Mouse (Mus musculus) lung, postnatal 10 days (tissue): ENCODE results near the gene 9530003J23Rik.
"Not testable (repeated sequence)": the region's sequence is repeated elsewhere in the genome, so short reads cannot be mapped to it uniquely, and the experiment has no call there.

Source experiments
- DNase-seq: peaks from one replicate; pipeline ENCODE4 v3.0.0; 2021

The 9530003J23Rik gene

DNA sequence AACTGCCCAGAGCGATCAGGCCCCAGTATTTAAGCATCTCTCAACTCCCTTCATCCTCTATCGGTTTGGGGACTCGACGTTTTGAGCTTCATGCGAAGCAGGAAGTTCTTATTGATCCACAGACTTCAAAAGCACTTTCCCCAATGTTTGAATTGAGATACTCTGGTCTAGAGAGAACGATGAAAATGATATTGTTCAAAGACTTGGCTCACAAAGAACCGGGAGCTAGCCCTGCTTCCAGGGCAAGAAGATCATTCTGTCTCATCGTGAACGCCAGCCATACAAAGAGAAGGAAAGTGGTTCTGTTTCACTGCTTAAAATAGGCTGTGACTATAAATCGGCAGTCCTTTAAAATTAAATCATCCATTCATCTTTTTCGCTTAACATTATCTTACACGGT, at the start of gene 9530003J23Rik:
9530003J23Rik (minus strand) TSS at position 101 of the 400 bp plus-strand sequence.
- DNase-seq: no peak

DNA sequence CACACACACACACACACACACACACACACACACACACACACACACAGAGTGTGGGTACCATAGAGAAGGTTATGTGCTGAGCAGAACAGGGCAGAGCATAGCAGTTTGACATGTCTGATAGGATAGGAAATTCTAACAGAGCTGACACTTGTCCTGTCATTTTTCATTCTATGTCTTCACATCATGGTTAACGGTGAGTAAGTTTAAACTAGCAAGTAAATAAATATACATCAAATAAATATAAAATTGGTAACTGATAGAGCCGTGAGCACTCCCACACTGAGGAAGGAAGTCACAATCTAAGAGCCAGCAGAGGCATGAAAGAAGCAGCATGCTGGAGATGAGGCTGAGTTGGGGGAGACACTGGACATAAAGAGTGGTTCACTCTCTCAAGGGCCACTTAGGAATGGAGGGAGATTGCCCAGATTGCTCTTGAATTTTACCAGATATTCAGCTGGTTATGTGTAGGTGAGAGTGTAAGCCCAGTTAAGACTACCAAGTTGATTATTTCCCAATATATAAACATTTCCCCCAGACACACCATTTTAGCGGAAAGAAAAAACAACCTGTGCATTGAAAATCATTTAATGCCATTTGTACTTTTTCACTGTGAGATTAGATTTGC, 48.8 kb upstream of the 9530003J23Rik start:
- DNase-seq: no peak

DNA sequence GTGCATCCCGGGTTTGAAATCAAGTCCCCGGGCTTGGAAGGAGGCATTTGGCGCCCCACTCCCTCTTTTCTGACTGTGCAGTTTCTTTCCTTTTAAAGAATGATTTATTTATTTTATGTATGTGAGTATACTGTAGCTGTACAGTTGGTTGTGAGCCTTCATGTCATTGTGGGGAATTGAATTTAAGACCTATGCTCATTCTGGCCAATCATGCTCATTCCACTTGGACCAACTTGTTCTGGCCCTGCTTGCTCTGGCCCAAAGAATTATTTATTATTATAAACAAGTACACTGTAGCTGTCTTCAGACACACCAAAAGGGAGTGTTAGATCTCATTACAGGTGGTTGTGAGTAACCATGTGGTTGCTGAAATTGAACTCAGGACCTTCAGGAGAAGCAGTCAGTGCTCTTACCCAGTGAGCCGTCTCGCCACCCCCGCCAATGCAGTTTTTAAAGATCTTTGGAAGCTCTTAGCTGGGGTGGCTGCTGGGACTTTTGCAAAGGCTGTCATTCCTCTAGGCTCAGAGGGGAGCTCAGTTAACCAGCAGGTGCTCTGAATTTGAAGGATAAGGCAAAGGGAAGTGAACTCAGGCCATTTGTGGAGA, 48.0 kb upstream of the 9530003J23Rik start:
- DNase-seq: no peak

DNA sequence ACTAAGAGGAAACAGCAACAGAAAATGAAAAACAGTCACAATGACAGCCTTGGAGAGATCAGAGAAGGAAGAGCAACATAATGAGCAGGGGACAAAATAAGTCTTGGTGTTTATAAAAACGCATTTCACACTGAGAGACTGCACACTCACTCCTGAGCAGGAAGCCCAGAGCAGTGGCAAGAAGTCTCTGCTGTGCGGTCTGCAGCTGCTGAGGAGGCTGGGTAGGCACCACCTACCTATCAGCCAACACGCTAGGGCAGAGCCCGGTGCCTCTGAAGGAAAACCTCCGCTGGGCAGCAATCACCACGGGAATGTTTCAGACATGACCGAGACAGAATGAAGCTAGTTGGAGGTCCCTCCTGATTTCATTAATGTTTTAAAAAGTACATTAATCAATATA, 47.1 kb upstream of the 9530003J23Rik start:
- not testable (repeated sequence) for DNase-seq

DNA sequence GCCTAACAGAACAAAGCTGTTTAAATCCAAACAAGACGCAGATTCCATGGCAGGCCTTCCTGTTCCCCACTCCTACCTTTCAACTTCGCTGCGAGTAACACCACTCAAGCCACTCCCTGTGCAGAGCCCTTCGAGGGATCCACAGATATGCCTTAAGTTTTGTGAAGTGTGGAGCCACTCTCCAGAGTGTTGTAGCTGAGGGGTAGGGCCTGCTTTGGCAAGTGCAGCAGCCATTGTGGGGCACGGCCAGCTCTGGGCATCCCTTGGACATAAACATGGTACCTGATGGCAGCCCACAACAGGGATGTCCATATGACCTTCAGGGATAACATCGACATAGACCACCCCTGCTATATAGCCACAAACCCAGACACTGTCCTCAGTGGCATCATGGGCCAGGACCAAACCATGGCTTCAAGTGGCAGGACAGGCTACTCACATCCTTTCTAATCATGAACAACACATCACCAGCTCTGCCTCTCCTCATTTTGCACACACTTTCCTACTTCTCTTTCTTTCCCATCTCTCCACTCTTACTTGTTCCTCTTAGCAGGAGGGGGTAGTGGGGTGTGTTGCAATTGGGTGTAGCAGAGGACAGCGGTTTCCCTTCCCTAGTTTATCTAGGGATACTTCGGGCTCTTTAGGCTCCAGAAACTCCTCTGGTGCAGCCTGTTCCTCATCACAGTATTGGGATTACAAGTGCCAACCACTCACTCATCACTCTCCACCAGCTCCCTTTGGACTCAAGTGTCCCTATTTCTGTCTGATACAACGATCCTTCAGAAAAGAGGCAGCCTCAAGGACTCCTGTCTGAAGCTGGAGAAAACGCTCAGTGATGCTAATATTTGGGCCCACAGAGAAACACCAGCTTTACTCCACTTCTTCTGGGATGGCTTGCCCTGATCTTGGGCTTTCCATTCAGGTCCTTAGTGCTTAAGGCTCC, 46.3 kb upstream of the 9530003J23Rik start:
- DNase-seq: no peak

DNA sequence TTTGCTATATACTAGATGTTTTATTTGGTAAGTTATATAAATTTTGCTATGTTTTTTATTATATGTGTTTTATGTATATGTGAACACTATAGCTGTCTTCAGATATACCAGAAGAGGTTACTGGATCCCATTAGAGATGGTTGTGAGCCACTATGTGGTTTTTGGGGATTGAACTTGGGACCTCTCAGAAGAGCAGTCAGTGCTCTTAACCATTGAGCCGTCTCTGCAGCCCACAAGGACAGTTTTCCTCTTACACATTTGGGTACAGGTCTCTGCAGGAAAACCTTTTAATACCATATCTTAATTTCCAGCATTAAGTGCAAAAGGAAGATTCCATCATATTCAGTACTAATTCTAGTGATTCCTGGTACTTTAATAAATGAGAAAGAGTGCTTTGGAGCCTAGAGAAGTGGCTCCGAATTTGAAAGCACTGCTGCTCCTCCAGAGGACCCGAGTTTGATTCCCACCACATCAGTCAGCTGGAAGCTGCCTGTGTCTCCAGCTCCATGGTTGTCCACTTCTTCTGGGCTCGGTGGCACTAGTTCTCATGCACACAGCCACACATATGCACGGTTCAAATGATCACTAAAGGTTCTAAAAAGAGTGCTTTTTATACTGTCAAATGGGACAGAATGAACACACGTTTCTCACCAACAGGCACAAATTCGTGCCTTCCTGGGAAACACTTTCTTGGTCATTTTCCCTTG, 45.5 kb upstream of the 9530003J23Rik start:
- DNase-seq: no peak

DNA sequence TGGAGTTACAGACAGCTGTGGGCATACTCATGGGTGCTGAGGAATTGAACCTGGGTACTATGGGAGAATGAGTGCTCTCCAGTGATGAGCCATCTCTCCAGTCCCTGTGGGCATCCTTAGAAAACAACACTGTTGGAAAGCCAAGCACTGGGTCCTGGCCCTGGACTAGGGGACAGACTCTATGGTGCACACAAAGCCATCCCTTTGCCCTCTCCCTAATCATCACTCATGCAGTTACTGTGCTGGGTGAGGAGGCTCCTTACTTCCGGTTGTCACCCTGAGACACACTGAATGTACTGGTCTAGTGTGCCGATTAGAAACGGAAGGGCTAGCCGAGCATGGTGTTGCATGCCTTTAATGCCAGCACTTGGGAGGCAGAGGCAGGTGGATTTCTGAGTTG, 44.7 kb upstream of the 9530003J23Rik start:
- not testable (repeated sequence) for DNase-seq

DNA sequence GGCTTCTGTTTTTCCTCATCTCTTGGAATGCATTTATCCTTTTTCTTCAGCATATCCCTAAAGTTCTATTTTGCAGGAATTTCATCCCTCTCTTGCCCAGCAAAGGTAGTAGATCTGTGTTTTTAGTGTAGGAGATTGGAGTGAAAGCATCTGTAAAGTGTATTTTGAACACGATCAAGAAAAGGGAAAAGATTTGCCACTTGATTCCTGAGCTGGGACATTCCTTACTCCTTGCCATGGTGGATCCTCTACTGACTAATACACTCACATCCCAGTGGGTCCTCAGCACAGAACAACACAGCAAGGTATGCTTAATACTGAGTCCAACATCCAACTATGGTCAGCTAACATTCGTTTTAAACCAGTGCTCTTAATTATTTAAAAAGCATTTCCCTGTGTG, 44.0 kb upstream of the 9530003J23Rik start:
- DNase-seq: no peak

DNA sequence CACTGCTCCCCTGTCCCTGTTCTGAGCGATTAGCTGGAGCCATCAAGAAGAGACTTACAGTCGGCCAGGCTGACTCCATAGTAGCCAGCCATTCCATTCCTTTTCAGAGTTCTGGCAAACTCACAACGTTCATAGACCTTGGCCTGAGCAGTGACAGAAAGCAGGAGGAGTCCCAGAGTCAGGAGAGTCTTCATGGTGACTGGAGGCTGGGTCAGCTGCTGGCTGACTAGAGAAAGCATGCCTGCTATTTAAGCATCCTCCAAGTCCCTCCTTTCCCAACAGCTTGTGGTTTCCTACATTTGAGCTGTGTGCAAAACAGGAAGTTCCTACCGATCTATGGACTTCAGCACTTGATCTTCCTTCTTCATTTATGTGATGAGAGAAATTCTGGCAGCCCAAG, 43.5 kb upstream of the 9530003J23Rik start, which contains the start of gene Lyz2:
Lyz2 (minus strand) TSS at position 273 of the 400 bp plus-strand sequence.
- DNase-seq: peak; percentile 51

DNA sequence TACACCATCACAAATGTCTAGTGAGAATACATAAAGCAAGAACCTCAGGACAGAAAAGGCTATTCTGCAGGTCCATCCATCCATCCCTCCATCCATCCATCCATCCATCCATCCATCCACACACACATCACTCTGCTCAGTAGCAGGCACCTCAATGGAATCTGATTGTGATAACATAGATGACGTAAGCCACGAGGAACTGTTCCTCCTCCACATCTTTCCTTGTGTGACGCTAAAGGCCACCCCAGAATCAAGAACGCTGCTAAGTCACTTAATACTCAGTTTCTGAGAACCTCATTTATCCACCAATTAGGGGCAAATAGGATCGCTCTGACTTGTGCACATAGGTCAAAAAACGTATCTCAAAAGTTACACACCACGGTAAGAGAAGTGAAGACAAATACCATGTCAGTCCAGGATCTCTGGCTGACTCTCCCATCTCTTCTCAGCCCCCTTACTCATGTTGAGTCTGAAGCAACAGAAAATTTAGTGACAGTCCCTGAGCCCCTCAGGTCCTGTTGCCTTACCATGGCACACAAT, 42.9 kb upstream of the 9530003J23Rik start:
- no peak for DNase-seq

DNA sequence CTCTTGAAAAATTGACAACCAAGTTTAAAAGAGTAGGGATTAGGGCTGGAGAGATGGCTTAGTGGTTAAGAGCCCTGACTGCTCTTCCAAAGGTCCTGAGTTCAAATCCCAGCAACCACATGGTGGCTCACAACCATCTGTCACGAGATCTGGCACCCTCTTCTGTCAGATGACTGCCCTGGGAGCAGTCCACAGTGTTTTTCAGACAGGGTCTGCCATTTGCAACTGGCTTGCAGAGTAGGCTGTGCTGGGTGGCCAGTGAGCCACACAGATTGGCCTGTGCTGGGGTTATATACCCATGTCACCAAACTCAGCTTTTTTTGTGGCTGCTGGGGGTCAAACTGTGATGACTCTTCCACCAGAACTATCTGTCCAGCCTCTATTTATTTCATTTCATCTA, 41.5 kb upstream of the 9530003J23Rik start:
- no peak for DNase-seq

DNA sequence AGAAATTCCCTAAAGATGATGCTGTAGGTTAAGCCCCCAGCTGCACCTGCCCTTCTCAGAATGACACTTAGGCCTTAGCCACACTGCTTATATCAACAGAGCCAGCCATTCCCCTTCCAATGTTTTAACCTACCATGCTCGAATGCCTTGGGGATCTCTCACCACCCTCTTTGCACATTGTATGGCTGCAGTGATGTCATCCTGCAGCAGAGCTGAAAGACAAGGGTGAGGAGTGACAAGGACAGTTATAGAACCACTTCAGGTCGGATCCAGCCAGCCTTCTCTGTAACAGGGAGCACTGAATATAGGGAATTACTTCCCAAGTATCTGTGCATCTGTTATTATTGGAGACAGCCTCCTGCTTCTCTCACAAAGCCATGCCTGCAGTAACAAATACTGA, 40.0 kb upstream of the 9530003J23Rik start:
- DNase-seq: not testable (repeated sequence)

DNA sequence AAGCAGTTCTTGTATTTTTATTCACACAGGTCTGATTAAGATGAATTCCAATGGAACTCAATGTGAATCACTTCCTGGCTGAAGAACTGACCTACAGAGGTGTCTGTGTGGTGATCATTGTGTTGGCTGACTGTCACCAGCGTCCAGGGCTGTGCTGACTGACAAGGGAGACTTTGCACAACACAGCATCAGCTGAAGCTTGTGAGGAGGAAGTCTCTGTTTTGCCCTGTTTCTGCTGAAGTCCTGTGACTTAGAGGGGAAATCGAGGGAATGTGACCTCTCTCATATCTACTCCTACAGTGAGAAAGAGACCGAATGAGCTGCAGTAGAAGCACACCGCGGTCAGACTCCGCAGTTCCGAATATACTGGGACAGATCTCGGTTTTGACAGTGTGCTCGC, 39.3 kb upstream of the 9530003J23Rik start:
- not testable (repeated sequence) for DNase-seq

DNA sequence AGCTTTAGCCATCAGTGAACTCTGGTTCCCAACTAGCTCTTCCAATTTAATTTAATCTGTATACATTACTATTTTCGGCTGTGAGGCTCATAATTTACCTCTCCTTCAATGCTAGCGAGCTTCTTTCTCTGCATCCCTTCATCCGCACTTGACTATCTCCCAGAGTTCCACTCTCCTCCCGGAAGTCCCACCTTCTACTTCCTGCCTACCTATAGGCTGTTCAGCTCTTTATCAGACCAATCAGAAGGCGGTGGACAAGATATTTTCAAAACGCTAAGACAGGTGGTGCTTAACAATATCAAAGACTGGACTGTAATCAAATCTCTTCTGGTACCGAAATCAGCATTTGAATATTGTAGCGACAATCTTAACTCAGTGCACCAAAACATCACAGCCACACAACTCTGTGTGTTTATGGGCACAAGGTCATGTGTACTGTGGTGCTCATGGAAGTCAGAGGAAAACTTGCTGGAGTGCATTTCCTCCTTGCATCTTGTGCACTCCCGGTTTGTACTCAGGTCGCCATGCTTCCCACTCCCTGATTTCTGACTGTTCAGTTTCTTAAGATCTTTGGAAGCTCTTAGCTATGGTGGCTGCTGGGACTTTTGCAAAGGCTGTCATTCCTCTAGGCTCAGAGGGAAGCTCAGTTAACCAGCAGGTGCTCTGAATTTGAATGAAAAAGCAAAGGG, 37.3 kb upstream of the 9530003J23Rik start:
- no peak for DNase-seq

DNA sequence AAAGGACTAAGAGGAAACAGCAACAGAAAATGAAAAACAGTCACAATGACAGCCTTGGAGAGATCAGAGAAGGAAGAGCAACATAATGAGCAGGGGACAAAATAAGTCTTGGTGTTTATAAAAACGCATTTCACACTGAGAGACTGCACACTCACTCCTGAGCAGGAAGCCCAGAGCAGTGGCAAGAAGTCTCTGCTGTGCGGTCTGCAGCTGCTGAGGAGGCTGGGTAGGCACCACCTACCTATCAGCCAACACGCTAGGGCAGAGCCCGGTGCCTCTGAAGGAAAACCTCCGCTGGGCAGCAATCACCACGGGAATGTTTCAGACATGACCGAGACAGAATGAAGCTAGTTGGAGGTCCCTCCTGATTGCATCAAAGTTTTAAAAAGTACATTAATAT, 36.1 kb upstream of the 9530003J23Rik start:
- DNase-seq: not testable (repeated sequence)

DNA sequence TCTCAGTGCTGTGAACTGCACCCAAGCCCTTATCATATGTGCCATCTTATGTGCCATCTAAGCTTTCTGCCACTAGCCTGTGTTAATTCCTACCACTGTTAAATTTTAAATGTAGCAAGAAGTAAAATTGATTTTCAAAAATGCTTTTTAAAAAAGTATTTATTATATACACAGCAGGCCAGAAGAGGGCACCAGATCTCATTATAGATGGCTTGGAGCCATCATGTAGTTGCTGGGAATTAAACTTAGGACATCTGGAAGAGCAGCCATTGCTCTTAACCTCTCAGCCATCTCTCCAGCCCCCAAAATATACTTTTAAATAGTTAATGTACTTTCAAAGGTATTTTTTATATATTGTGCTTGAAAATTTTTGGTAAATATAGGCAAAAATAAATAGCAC, 33.5 kb upstream of the 9530003J23Rik start:
- DNase-seq: no peak

DNA sequence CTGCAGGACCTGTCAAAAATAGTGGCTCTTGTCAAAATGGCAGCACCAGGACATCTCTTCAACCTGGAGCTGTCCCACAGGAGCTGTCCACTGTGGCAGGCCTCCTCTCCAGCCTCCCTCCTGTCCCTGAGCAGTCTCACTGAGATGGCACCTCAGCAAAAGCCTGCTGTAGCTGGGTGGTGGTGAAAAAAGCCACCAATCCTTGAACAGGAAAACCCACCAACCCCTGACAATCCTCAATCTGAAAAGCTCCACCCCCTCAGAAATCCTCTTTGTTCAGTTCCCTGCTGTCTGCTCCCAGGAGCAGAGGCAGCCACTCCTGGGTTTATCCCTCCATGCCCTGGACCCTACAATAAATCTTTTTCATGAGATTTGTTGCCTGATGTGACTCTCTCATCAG, 21.4 kb upstream of the 9530003J23Rik start:
- DNase-seq: no peak

DNA sequence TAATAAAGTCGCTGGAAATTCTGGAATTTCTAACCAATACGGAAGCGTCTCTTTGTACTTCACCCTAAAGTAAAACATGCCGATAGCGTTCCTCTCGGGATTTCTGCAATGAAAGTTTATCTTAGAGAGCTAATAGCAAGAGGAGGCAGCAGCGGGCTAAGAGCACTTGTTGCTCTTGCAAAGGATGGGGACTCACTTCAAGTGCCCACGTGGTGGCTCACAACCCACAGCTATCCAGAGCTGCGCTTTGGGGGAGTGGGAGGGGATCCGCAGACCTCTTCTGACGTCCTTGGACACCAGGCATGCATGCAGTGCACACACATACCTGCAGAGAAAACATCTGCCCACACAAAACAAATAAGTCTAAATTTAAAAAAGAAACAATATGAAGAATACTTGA, 2.6 kb downstream of the 9530003J23Rik start:
- peak; percentile 41 for DNase-seq

DNA sequence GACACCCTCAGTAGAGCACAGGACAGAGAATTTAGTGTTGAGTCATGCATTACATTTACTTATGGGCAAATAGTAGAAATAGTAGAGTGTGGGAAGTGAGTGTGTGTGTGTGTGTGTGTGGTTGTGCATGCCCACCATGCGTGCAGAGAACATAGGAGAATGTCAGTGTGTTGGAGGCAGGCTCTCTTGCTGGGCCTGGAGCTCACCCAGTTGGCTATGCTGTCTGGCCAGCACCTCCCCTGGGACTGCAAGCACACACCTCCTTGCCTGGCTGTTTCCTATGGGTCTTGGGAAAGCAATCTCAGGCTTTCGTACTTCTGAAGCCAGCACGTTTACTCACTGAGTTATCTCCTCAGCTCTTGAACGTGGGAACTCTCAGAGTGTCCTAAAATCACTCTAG, 3.7 kb downstream of the 9530003J23Rik start:
- no peak for DNase-seq

DNA sequence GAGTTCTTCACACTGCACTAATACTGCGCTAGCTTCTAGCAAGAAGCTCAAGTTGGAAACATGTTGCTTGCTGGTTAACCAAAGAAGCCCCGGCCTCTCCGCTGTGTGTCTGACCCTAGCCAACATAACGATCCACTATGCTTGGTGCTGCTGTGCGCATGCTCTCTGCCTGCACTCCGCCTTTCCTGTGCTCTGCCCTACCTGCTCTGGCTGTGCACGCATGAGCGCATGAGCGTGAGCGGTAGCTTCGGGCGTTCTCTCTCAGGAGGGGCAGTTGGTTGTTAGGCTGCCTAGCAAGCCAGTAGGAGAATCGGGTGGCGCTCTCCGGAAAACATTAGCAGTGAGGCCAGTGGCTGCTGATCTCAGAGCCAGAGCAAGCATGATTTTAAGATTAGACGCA, 8.7 kb downstream of the 9530003J23Rik start:
- DNase-seq: no peak

DNA sequence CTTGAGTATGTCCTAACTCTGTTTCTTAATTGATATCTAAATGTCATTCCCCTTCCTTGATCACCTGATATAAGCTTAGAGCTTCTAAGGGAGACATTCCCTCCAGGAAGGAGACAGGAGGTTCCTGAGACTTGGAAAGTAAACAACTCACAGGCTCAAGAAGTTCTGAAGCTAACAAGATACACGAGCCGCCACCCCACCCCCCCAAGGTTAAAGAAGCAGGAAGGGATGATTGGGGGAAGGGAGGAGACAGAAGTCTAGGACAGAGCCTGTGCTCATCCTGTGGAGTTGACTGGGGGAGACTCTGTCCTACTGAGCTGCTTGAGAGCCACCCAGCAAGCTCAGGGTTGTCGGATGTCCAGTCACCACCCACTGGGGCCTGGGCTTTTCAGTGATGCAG, 12.5 kb downstream of the 9530003J23Rik start:
- no peak for DNase-seq

DNA sequence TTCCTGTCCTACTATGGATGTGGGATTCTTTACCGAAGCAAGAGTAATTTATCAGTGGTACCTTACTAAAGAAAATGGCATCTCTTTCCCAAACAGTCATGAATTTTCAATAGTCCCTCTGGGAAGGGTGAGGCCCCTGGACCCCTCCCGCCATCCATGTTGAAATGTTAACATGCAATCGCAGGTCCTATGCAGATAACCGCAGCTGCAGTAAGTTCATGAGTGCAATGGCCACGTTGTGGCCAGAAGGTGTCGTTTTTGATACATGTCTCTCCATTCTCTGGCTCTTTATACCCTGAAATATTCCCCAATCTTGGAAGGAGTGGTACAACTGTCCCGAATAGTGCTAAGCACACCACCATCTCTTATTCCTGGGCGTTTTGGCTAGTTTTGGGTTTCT, 13.4 kb downstream of the 9530003J23Rik start:
- DNase-seq: no peak
